Mouse (Mus musculus): ENCODE results near the gene Esm1.
A peak's percentile ranks its signal among the peaks of the same experiment; 100 is the strongest.

The Esm1 gene

DNA sequence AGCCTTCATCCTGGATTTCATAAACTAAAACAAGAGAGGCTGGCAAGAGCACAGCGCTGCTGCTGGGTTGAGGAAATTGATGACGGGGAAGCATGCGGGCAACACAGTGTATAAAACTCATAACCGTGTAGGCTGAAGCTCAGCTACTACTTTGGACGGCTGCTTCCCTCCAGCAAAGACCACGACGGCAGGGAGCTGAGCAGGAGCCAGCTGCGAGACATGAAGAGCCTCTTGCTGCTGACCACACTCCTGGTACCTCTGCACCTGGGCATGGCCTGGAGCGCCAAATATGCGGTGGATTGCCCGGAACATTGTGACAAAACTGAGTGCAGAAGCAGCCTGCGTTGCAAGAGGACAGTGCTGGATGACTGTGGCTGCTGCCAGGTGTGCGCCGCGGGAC is at the start of gene Esm1:
TSS of gene Esm1 (plus strand) at position 36 of the 400 bp plus-strand sequence.
- peak; percentile 13 to 19 for DNase-seq

DNA sequence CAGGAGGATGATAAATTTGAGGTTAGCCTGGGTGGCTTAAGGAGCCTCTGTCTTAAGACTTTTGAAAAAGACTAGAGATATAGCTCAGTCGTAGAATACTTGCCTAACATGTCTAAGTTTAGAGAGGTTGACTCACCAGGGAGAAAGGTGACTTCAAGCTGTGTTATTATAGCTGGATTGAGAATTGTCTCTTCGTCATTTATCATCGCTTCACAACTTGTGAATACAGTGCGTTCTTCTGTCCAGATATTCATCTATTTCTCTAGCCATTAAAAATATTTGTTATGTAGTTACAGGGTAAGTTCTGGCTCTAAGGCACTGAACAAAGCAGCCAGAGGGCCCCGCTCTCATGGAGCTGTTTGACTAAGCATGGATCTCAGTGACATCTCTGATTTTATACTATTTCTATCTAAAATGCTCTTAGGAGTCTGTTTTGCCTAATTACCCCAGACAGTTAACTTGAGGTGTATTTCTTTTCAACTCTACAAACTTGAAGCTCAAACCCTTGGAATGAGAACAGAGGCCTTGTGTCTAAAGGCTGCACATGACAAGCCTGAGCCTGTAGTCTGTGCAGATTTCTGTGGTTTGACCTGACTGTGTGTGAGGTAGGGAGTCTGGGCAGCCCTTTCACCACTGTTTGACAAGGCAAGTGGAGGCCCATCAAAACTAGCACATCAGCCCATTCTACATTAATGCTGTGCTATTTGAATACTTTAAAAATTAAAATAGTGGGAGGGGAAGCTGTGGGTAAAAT is 45.0 kb upstream of the Esm1 start:
- no peak for DNase-seq

DNA sequence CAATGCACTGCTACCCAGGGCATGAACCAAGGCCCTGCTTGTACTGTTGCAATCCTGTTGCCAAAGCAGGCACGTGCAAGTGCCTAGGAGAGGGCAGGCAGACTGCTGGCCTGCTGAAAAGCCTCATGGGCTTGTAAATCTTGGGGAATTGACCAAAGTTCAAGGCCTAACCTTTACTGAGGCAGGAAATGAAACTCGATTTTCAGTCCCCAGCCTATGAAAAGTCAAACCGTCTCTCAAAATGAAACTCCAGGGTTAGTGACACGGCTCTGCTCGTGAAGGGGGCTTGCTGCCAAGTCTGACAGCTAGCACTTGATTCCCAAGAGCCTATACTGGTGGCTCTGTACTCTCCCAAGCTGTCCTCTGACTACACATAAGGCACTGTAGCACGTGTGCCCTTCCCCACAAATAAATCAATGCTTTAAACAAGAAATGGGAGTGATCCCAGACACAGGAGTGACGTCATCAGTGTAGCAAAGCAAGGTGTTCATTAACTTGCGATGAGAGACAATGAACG is 41.4 kb upstream of the Esm1 start:
- DNase-seq, result peak; percentile 13 to 36

DNA sequence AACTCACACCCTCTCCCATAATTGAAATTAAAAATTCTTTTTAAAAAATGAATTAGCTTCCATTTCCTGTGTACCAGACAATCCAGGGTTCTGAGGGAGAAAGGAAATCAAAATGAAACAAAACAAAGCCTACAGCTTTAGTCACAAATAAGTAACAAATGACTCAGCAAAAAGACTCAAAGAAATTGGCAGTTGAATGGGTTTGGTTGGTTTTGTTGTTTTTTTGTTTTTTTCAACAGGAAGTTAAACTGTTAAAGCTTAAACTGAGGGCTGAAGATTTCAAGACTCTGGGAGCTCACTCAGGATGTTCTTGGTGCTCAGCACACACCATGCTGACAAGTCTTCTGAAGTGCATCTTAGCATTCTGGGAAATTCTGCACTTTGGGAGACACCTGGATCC is 39.2 kb upstream of the Esm1 start:
- no peak for DNase-seq

DNA sequence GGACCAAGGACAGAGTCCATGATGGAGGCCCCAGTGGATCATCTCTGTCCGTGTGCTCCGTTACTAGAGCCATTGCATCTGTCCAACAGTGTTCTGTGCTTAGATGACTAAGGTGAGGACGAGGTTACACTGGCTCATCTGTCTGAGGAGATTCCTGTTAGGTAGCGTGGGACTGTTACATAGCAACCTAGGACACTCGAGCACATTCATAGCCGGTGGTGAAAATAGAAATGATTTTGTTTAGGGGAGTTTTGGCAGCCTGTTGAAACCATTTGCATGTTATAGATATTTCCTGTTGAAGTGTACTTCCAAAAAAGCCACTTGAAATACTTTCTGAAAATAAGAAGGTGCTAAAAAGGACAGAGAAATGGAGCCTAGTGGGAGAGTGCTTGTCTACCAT is 35.3 kb upstream of the Esm1 start:
- no peak for DNase-seq

DNA sequence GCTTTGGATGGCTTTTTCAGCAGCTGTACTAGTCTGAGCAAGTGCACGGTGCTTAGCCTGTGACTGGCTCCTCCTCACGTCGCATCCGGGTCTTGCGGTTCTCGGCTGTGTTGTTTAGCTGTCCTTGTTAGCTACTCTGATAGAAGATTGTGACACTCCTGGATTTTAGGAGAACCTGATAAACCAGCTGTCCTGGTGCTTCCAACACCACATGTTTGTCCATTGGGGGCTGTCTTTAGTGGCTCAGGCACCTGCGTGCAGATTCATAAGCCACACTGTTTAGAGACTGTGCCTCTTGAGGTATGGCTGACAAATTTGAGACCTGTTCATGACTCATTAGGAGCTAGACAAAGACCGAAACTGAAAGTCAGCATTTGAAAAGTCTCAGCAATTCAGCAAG is 26.1 kb upstream of the Esm1 start:
- DNase-seq, result no peak

DNA sequence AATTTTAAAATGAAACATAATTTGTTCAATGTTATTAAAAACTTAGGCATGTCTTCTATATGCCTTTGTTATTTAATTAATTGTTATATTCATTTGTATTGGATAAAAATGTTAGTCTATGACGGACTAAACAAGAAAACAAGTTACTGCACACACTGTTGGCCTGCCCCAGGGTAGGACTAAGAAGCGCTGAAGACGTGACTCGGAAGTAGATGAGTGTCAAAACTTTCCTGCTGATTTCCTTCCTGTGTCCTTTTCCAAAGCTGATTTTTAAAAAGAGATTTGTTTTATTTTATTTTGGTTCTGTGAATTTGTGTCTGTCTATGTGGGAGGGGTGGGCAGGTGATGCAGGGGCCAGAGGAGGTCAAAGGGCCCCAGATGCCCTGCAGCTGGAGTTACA is 25.7 kb upstream of the Esm1 start:
- DNase-seq, result no peak

DNA sequence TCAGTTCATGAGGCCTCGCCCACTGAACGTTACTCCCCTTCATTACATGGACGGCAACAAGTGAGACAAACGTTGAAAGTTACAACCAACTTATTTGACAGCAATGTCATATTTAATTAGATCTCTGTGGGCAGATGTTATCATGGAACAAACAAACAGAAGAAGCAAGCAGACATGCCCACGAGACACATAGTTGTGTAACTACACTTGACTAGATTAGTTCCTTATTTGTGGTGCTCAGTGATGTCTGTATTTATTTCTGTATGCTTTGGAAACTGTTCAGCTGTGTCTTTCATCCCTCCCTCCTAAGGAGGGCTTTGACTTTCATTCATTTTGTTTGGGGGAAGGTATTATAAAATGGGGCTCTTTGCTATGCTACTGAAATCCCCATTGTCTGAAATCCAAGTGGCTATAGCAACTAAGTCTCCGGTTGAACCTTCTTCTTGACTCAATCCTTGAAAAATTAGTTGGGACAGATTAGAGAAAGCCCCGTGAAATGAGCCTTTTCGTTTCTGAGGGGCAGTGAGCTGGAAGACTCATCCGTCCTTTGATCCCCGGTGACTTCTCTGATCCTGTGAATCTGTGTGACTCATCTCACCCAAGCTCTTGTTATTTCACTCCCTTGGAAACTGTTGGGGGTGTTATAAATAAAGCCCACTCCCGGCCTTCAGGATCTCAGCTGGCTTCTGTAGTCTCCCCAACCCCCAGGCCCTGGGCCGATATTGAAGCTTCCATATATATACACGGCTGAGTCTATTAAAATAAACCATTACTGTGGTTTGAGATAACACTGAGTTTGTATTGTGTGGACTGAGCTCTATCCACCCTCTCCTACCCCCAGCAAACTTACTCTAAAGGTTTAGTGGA is 12.4 kb upstream of the Esm1 start:
- no peak for DNase-seq

DNA sequence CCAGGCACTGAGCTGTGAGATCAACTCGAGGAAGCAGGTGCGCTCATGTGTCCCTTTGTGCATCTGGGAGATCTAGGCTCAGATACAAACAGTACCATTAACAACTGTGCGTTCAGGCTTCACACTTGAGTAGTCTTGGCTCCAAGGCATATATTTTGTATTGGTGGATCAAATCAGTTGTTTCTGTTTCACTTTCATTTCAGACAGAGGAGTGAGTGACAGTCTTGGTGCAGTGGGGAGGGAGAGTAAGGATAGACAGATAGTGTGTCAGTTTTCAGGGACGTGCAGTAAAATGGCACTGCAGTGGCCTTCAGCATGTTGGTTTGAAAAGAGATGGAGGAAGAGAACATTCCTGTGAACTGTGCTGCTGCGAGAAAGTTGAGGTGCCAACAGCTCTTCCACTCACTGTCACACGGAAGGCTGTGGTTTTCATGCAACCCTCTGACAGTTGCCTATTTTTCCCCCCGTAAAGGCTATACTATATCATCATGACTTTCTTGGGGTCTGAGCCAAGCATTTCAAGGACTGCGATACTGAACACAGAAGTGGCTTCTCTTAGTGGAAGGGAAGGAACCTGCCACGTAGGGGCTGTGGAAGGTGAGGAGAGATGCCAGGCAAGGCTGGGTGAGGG is 11.5 kb upstream of the Esm1 start:
- DNase-seq, result no peak

DNA sequence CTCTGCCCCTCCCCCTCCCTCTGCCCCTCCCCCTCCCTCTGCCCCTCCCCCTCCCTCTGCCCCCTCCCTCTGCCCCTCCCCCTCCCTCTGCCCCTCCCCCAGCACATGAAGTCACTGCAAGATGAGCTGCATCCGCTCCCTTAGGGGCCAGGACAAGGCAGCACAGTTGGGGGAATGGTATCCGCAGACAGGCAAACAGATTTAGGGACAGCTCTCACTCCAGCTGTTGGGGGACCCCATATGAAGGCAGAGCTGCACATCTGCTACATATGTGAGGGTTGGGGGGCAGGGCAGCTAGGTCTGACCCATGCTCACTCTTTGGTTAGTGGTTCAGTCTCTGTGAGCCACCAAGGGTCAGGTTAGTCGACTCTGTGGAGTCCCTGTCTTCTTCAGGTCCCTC is 10.1 kb upstream of the Esm1 start:
- DNase-seq, result no peak

DNA sequence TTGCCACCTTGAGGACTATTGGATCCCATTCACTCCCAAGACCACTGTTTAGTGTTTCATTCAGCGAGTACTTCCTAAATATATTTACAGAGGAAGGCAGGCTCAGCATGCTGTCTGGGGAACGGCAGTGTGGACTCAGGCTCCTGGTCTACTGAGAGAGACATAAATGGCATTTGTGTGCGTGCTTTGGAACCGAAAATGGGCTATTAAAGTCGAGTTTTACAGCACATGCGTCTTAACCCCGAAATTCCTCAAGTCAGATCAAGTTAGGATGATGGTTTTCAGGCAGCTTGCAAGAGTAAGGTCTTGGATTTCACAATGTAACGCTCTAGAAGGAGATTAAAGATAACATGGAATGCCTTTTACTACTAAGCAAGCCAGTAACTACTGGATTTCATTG is 8.7 kb upstream of the Esm1 start:
- no peak for DNase-seq

DNA sequence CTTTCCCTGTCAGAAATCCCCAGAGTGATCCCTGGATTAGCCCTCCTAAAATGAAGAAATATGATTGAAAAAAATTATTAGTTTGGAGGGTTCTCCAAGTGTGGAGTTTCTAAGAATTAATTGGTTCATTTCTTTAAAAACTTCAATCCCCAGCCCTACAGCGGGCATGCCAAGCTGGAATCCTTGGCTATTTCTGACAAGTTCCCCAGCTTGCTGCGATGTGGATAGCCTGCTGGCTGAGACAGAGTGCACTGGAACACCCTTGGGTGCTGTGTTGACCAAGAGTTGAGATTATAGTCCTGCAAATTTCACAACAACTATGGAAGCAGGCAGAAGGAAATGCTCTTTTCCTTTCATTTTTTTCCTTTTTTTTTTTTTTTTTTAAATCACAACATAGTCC is 7.8 kb upstream of the Esm1 start:
- DNase-seq, result no peak

DNA sequence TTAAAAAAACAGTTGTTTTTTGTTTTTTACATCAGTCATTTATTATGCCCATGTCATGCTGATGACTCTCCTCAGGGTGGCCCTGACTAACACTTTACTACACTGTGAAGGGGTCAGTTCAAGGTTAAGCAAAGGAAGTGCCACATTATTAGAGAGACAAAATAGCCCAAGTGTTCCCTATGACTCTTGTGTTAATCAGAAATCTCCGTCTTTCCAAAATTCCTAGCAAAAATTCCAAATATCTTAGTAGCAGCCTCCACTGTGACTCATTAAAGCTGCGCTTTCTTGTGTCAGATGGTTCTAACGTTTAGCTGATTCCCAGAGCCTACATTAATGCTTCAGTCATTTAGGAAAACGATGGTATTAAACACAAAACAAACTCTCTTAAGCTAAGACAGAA is 7.3 kb upstream of the Esm1 start:
- DNase-seq, result no peak

DNA sequence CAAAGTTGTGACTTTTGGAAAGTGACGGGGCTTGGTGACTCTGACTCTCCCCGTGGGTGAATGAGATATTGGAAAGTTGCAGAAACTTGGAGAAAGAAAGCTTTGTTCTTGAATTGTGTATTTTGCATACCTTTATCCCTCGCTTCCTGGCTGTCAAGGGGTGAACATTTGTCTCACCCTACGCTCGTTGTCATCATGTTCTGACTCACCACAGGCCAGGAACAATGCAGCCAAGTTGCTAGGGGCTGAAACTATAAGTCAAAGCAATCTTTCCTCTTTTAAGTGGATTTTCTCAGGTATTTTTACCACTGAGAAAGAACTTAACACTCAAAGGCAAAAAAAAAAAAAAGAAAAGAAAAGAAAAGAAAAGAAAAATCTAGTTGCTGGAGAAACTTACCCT is 6.3 kb upstream of the Esm1 start:
- DNase-seq, result no peak

DNA sequence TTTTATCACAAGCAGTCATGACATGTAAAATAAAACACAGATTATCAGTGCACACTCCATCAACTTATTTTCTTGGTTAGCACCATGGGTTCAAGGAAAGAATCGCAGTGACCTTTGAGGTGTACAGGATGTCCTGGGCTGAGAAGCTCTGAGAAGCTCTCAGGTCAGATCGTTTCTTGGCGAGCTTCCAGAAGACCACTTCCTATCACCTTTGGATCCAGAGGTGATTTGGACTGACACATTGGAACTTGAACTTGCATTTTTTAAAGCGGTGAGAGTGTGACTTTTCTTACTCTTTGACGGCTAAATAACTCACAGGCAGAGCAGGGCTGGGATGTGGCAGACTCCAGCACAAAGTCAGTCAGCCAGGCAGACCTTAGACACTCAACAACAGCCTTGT is 4.1 kb upstream of the Esm1 start:
- DNase-seq, result peak; percentile 9 to 54

DNA sequence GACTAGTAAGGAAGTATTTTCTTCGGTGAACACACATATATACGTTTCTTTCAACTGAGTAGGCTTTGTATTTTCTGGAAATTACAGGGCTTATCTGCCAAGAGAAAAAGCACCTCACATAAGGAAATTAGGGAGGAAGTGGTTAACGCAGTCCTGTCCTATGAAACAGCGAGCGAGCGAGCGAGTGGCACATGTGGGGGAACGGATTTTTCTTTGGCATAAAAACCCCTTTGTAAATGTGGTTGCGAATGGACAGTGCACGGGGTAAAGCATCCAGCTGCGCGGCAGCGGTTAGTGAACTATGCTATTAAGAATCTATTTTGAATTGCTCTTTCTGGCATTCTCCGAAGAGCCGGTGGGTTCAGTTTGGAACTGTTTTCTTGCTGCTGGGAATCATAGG is 1.9 kb downstream of the Esm1 start:
- no peak for DNase-seq

DNA sequence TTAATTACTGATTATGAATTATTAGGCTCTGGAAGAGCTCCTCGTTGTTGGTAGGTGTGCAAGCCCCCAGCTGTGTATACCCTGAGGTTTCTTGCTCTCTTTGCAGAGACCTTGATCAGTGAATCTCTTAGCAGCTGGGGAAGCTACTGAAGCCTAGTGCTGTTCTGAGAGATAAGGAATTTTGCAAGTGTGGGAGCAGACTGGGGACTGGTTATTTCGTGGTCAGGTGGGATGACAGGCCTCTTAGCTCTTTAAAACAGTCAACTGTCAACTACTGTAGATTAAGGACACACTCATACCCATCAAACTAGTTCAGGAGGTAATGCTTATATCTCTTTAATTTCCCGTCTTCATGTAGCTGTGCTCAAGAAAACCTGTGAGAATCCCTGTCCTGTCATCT is 2.9 kb downstream of the Esm1 start:
- DNase-seq, result no peak

DNA sequence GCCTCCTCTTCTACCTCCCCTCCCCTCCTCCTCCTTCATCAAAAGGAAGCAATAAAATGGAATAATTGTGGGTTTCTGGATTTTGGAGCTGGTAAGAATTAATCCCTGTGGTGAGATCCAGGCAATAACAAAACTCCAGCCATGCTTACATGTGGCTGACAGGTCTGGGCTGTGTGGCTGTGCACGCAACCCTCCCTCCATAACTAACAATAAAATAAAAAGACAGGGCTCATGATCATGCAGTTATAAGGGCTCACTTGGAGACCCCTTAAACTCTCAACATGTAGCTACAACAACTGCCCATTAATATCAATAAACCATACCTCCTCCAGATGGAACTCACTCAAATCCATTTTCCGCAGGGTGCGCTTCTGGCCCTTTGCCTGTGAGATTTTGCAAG is 4.4 kb downstream of the Esm1 start:
- DNase-seq, result no peak

DNA sequence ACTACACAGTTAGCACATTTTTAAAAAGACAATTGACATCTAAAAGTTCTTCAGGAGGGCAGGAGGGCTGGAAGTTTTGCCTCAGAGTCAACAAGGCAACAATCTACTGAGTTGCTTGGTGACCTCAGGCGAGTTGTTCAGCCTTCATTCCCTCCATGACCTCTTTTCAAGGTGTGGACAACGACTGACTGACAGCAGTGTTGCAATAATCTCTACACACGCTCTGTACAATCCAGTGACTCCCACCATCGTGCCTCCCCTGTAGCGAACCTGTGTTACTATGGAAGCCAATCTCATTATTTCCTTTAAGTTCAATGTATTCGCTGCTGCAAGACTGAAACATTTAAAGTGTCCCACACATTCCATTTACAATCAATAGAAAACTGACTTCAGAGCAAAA is 12.4 kb downstream of the Esm1 start:
- no peak for DNase-seq

DNA sequence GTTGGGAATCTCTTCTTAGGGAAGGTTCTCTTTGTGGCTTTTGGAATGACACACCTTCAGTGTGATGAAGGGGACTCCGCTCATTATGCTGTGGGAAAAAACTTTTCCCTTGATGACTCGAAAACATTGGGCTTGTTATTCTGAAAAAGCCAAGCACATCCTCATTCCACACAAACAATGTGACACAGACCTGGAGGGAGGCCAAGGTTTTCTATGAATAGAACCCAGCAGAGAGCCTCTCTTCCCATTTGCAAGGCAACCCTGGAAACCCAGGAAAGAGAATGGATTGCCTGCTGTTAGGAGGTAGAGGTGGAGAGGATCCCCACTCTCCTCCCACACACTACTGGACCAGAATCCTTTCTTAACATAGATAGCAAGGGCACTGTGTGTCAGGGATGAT is 14.6 kb downstream of the Esm1 start:
- peak; percentile 70 to 73 for DNase-seq

DNA sequence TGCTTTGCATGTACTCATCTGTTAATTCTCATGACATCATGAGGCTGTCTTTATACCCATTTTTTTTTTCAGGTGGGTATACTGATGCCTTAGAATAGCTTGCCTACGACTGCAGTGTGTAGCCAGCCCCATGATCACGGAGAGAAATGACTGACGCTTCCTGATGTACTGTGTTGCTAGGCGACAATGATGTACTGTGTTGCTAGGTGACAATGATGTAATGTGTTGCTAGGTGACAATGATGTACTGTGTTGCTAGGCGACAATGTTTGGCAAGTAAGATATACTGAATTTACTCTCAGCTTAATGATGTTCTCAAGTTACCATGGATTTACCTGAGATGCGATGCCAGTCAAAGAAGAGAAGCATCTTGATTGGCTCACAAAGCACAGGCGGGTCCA is 16.4 kb downstream of the Esm1 start, which contains the start of gene Gzmk:
TSS of gene Gzmk (minus strand) at position 98 of the 400 bp plus-strand sequence.
- no peak for DNase-seq

DNA sequence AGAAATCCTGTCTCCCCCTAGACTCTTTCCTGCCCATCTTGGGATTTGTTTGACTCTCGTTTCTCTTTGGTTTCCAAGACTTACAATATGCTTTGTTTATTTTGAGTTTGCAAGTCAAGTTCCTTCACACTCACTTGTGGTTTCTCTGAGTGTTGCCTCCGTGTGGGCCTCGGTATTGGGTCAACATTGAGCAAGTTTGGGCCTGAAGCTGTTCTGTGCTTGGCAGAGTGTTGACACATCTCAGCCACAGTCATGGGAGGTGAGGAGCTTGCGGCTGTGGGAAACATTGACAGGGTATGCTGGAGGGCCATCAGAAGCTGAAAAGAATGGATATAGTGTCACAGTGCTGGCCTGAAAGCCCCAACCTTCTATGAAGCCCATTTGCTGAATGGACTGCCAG is 17.6 kb downstream of the Esm1 start:
- no peak for DNase-seq

DNA sequence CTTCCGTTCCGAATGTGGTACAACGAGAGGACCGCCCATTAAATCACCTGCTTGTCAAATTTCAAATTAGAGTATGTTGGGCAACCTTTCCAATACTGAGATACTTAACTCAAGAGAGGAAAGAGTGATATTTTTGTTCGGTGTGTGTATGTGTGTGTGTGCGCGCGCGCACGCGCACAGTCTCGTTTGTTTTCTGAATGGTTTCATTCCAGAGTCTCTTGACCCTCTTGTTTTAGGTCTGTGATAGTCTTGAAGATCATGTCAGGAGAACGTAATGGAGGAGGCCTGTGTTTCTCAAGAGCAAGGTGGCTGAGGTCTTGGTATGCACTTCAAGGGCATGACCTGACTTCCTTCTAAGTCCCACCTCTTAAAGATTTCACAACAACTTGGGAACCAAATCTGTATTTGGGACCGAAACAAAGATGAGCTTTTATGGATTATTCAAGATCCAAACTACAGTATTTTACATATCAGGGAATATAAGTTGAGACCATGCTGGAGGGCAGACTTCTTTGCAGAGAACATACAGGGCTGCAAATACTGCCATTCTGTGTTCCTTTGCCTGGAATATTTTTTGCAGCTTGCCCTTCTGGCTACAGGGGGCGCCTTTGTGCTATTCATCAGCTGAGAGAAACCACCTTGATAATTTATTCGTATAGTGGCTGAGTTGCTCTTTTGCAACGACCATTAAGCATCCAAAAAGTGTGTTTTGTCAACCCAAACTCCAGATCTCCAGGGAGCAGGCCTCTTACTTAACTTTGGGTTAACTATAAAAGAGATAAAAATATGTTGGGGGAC is 18.4 kb downstream of the Esm1 start:
- DNase-seq, result peak in 1 of 2 experiments; percentile 35

Measured in kidney, adult 8-10 months (tissue).